Mouse (Mus musculus): ENCODE results near the gene Meis2. TPM values are rescaled to one million over a fixed set of nuclear protein-coding genes. Genes with fewer than 3 reads are reported as not detected.
A peak's percentile ranks its signal among the peaks of the same experiment; 100 is the strongest.

The Meis2 gene
- polyA plus RNA-seq, 1 experiment: 209 TPM

GRCm38 (mm10) chr2:116067711-116068110, 2.1 kb upstream of the Meis2 start:
- peak; percentile 73 for DNase-seq (ENCODE audit: low read depth)
- no peak for TF ChIP-seq CTCF (IDR thresholded peaks at IDR 0.05; ENCODE audit: borderline replicate concordance, extremely low read depth, insufficient read depth, insufficient read length)
- TF ChIP-seq POLR2A (IDR thresholded peaks at IDR 0.05; ENCODE audit: borderline replicate concordance, extremely low read depth, insufficient read depth, insufficient read length, poor library complexity, severe bottlenecking): no peak

DNA sequence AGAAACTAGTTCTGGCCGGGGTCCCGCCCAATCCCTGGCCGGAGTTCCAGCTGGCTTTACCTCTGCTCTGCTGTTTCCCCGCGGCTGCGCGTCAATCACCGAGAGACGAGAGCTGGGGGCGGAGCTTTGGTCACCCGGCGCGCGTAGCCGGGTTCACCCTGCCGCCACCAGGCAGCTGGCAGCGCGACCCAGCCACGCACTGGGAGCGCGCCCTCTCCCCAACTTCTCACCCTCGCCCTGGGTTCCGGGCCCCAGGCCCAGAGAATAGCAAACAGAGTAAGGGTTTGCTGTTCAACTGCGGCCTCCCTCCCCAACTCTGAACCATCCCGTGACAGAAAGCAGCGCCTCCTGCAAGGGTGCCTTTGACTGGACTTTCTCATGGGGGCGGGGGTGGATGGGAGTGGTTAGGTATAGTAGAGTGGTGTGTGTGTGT, 1.4 kb upstream of the Meis2 start:
- peak; percentile 96 for DNase-seq (ENCODE audit: low read depth)
- TF ChIP-seq CTCF (IDR thresholded peaks at IDR 0.05; ENCODE audit: borderline replicate concordance, extremely low read depth, insufficient read depth, insufficient read length) (no peak), POLR2A (IDR thresholded peaks at IDR 0.05; ENCODE audit: borderline replicate concordance, extremely low read depth, insufficient read depth, insufficient read length, poor library complexity, severe bottlenecking) (0 out of 2 replicates have a peak, but pooled peaks have one; percentile 5)

GRCm38 (mm10) chr2:116066057-116066941, 660 bp upstream of the Meis2 start:
- no peak for TF ChIP-seq POLR2A (IDR thresholded peaks at IDR 0.05; ENCODE audit: borderline replicate concordance, extremely low read depth, insufficient read depth, insufficient read length, poor library complexity, severe bottlenecking)
- TF ChIP-seq CTCF (IDR thresholded peaks at IDR 0.05; ENCODE audit: borderline replicate concordance, extremely low read depth, insufficient read depth, insufficient read length): no peak
- peak; percentile 84 for DNase-seq (ENCODE audit: low read depth)

GRCm38 (mm10) chr2:116065057-116065456, 582 bp downstream of the Meis2 start:
- DNase-seq (ENCODE audit: low read depth): peak; percentile 91
- TF ChIP-seq CTCF (IDR thresholded peaks at IDR 0.05; ENCODE audit: borderline replicate concordance, extremely low read depth, insufficient read depth, insufficient read length) (no peak), POLR2A (IDR thresholded peaks at IDR 0.05; ENCODE audit: borderline replicate concordance, extremely low read depth, insufficient read depth, insufficient read length, poor library complexity, severe bottlenecking) (peak; percentile 14; the same call in 1 of the 2 replicates)

DNA sequence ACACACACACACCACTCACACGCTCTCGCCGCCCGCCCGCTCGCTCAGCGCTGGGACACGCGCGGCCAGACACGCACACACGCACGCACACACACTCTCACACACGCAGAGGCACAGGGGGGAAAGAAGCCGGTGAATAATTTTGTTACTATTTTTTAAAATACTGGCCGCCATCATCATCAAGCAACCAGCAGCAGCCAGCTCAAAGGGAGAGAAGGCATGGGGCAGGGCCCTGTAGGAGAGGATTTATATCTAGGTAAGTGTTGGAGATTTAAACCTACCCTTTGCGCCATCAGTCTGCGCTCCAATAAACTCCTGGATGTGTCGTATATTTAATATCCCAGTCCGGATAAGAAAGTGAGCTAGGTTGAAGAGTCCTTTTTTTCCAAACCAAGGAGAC, 1.1 kb downstream of the Meis2 start:
- DNase-seq (ENCODE audit: low read depth): peak; percentile 78
- TF ChIP-seq CTCF (IDR thresholded peaks at IDR 0.05; ENCODE audit: borderline replicate concordance, extremely low read depth, insufficient read depth, insufficient read length) (no peak), POLR2A (IDR thresholded peaks at IDR 0.05; ENCODE audit: borderline replicate concordance, extremely low read depth, insufficient read depth, insufficient read length, poor library complexity, severe bottlenecking) (no peak)

GRCm38 (mm10) chr2:116063819-116064293, 1.8 kb downstream of the Meis2 start:
- DNase-seq (ENCODE audit: low read depth): peak; percentile 70
- TF ChIP-seq CTCF (IDR thresholded peaks at IDR 0.05; ENCODE audit: borderline replicate concordance, extremely low read depth, insufficient read depth, insufficient read length) (no peak), POLR2A (IDR thresholded peaks at IDR 0.05; ENCODE audit: borderline replicate concordance, extremely low read depth, insufficient read depth, insufficient read length, poor library complexity, severe bottlenecking) (no peak)

- peak; percentile 70 for DNase-seq (ENCODE audit: low read depth)
- TF ChIP-seq CTCF (IDR thresholded peaks at IDR 0.05; ENCODE audit: borderline replicate concordance, extremely low read depth, insufficient read depth, insufficient read length): no peak
- no peak for TF ChIP-seq POLR2A (IDR thresholded peaks at IDR 0.05; ENCODE audit: borderline replicate concordance, extremely low read depth, insufficient read depth, insufficient read length, poor library complexity, severe bottlenecking)
These were observed 2.7 kb downstream of the Meis2 start for GRCm38 (mm10) chr2:116062761-116063441.

DNA sequence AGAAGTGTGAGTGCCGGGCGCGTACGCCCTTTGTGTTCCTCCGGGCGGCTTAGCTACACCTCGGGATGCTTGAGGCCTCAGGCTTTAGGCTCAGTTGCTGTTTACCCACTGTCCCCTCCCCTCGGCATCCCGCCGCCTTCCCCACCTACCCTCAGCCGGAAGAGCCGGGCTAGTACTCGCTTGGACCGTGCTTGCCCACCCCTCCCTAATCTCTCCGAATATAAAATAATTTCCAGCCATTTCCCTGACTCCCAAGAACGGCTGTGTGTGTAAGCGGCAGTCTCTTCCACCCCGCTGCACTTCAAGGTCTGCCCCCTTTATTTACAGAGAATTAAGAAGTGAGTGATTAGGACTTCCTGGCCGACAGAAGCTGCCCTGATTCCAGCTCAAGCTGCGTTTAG, 3.4 kb downstream of the Meis2 start:
- TF ChIP-seq POLR2A (IDR thresholded peaks at IDR 0.05; ENCODE audit: borderline replicate concordance, extremely low read depth, insufficient read depth, insufficient read length, poor library complexity, severe bottlenecking) (no peak), CTCF (IDR thresholded peaks at IDR 0.05; ENCODE audit: borderline replicate concordance, extremely low read depth, insufficient read depth, insufficient read length) (no peak)
- DNase-seq (ENCODE audit: low read depth): peak; percentile 81

GRCm38 (mm10) chr2:116061401-116062021, 4.1 kb downstream of the Meis2 start:
- peak; percentile 62 for DNase-seq (ENCODE audit: low read depth)
- TF ChIP-seq POLR2A (IDR thresholded peaks at IDR 0.05; ENCODE audit: borderline replicate concordance, extremely low read depth, insufficient read depth, insufficient read length, poor library complexity, severe bottlenecking): no peak
- TF ChIP-seq CTCF (IDR thresholded peaks at IDR 0.05; ENCODE audit: borderline replicate concordance, extremely low read depth, insufficient read depth, insufficient read length): no peak

- DNase-seq (ENCODE audit: low read depth): peak; percentile 49
- TF ChIP-seq POLR2A (IDR thresholded peaks at IDR 0.05; ENCODE audit: borderline replicate concordance, extremely low read depth, insufficient read depth, insufficient read length, poor library complexity, severe bottlenecking) (no peak), CTCF (IDR thresholded peaks at IDR 0.05; ENCODE audit: borderline replicate concordance, extremely low read depth, insufficient read depth, insufficient read length) (no peak)
These were observed 4.8 kb downstream of the Meis2 start for GRCm38 (mm10) chr2:116060701-116061400.
